Mouse (Mus musculus) lung, embryonic 15.5 days (tissue): ENCODE measurements around the gene Actrt1. TPM values are rescaled to one million over a fixed set of nuclear protein-coding genes. Genes with fewer than 3 reads are reported as not detected.

Source experiments
- ATAC-seq: fragments of 200-750 bp; cut with Nextera tagmentation; 2 replicates; pipeline ENCODE4 v1.8.0; 2017; ENCODE audit warnings: moderate number of reproducible peaks, borderline replicate concordance; ENCODE audit not compliant: low FRiP score, low TSS enrichment; ENCODE audit errors: extremely low read depth
- H3K27ac ChIP-seq: fragments of 300-500 bp; sonication (generic); 2 replicates; pipeline ENCODE4 v1.5.1; 2015; ENCODE audit warnings: moderate library complexity, mild to moderate bottlenecking, inconsistent platforms
- H3K27me3 ChIP-seq: fragments of 300-500 bp; sonication (generic); 2 replicates; pipeline ENCODE4 v1.6.1; 2015; ENCODE audit warnings: inconsistent platforms
- H3K36me3 ChIP-seq: fragments of 300-500 bp; sonication (generic); 2 replicates; pipeline ENCODE4 v1.6.1; 2015; ENCODE audit warnings: inconsistent platforms
- H3K4me1 ChIP-seq: fragments of 300-500 bp; sonication (generic); 2 replicates; pipeline ENCODE4 v1.6.1; 2015; ENCODE audit warnings: inconsistent platforms
- H3K4me2 ChIP-seq: fragments of 300-500 bp; sonication (generic); 2 replicates; pipeline ENCODE4 v1.6.1; 2015; ENCODE audit warnings: inconsistent platforms, mild to moderate bottlenecking, moderate library complexity
- H3K4me3 ChIP-seq: fragments of 300-500 bp; sonication (generic); 2 replicates; pipeline ENCODE4 v1.5.1; 2015; ENCODE audit warnings: mild to moderate bottlenecking, inconsistent platforms
- H3K9ac ChIP-seq: fragments of 300-500 bp; sonication (generic); 2 replicates; pipeline ENCODE4 v1.6.1; 2015; ENCODE audit warnings: inconsistent platforms
- H3K9me3 ChIP-seq: fragments of 300-500 bp; sonication (generic); 2 replicates; pipeline ENCODE4 v1.6.1; 2016; ENCODE audit warnings: inconsistent platforms
- WGBS: fragments of 180-500 bp; shearing (Covaris S2); methylation state at CpG from one replicate; pipeline ENCODE4 v1.1.7; 2015; 5-methylcytosine and 5-hydroxymethylcytosine counted together
- polyA plus RNA-seq: library from polyadenylated mRNA; unstranded; fragments of >200 nt; fragmentation: Nextera tagmentation; extraction: Ambion mirVana; gene quantifications from 2 replicates; pipeline ENCODE4 v1.2.1, GENCODE M21; 2015

Actrt1 gene
- not detected in 2 replicates for polyA plus RNA-seq

GRCm38 (mm10) chrX:46328707-46329106 is at the start of gene Actrt1:
Actrt1 (plus strand) TSS chrX:46329007.
- no peak within 1 kb of the TSS for H3K27ac ChIP-seq
- no peak within 1 kb of the TSS for H3K4me3 ChIP-seq
- H3K27me3 ChIP-seq = no peaks in the 10 kb centered on the region
- H3K4me2 ChIP-seq = no peak within 1 kb of the TSS
- no peaks in the 10 kb centered on the region for H3K4me1 ChIP-seq
- no peak within 1 kb of the TSS for H3K9ac ChIP-seq
- no peak for ATAC-seq
- H3K36me3 ChIP-seq = no peaks in the 10 kb centered on the region
- no peaks in the 10 kb centered on the region for H3K9me3 ChIP-seq

DNA sequence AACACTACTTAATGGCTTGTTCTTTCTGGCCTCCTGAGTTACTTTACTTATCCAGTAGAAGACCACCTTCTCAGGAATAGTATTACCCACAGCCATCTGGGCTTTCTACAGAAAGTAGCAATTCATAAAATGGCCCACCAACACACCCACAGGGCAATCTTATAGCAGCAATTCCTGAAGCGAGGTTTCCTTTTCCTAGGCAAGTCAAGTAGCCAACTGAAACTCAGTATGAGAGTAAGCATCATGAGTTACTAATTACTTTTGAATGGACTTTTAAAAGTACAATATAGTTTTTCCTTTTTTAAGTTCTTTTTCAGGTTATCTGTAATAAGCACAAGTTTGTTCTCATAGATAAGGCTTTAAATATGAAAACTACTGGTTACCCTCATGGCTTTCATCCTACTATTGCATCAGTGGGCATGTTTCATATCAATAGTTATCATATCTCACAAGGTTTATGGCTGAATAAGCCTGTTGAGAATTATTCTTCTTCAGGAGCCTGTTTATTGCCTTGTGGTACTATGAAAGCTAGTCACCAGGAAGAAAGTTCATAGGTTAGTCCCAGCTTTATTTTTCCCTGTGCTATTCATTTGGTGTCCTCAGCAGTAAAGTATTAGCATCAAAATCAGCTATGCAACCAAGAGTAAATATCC is 2.8 kb downstream of the Actrt1 start:
- H3K27me3 ChIP-seq = no peaks in the 10 kb centered on the region
- H3K4me3 ChIP-seq = no peak overlapping the region
- H3K27ac ChIP-seq = no peak overlapping the region
- whole genome bisulfite sequencing = 57% methylated on average over 1 of the region's 1 CpGs
- H3K4me2 ChIP-seq = no peak overlapping the region
- no peaks in the 10 kb centered on the region for H3K36me3 ChIP-seq
- ATAC-seq = no peak
- no peaks in the 10 kb centered on the region for H3K9me3 ChIP-seq
- H3K4me1 ChIP-seq = no peaks in the 10 kb centered on the region
- no peak overlapping the region for H3K9ac ChIP-seq
